ENCODE assay signal across 18 mouse cellular contexts in the genomic region with DNA sequence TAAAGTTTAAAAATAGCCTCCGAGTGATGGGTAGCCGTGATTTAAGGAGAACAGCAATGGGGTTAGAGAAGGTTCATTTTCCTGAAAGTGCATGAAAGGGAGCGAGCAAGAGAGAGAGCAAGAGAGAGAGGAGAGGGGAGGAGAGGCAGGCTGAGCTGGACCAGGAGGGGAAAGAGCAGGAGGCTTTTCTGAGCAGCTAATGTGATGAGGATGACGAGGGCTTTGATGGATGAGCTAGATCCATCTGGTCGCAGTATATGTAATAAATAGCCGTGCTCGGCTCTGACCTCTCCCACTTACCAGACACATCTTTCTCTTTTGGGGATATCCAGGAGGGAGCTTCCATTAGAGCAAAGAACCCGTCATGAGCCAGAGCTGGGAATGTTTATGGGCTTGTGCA.
DNase-seq lines count a peak whose midpoint lies in the region; ATAC-seq and TF ChIP-seq lines count a peak whose summit lies in the region.
"Had no signal": no experiment of that assay in that cellular context is flagged by ENCODE, and none has a peak within 500 bp of the region (broad histone marks: within the 10 kb centered on the region; RNA-seq: fewer than 3 reads in every experiment).

No protein-coding gene starts in this region.

- WGBS in midbrain, embryonic 10.5 days = 54% methylated on average over 8 of the region's 8 CpGs
- WGBS in midbrain, postnatal 0 days = 45% methylated on average over 8 of the region's 8 CpGs
- 74% methylated on average over 8 of the region's 8 CpGs for WGBS in embryonic facial prominence, embryonic 10.5 days
- WGBS in neural tube, embryonic 13.5 days = 10% methylated on average over 8 of the region's 8 CpGs

- TF ChIP-seq CTCF in midbrain, postnatal 0 days (IDR thresholded peaks at IDR 0.05) = no peak

- no peak overlapping the region for H3K4me2 ChIP-seq in midbrain, postnatal 0 days (ENCODE audit: low read depth, low read length, poor library complexity, severe bottlenecking)
- H3K4me2 ChIP-seq in neural tube, embryonic 13.5 days = no peak overlapping the region
- H3K4me2 ChIP-seq: heart, embryonic 11.5 days; limb, embryonic 15.5 days; liver, embryonic 15.5 days had no signal

- no peak for ATAC-seq in midbrain, postnatal 0 days (ENCODE audit: low FRiP score)
- ATAC-seq in neural tube, embryonic 13.5 days (ENCODE audit: low read depth) = peak; percentile 75
- no peak for ATAC-seq in CD4-positive, CD25-positive, alpha-beta regulatory T cell, adult 4 months
- ATAC-seq: forebrain, embryonic 14.5 days had no signal

- no peaks in the 10 kb centered on the region for H3K9me3 ChIP-seq in midbrain, embryonic 10.5 days (replicated peaks)
- no peaks in the 10 kb centered on the region for H3K9me3 ChIP-seq in midbrain, postnatal 0 days (ENCODE audit: low read length)
- no peaks in the 10 kb centered on the region for H3K9me3 ChIP-seq in embryonic facial prominence, embryonic 10.5 days
- no peaks in the 10 kb centered on the region for H3K9me3 ChIP-seq in neural tube, embryonic 13.5 days
- H3K9me3 ChIP-seq: limb, embryonic 15.5 days; liver, embryonic 15.5 days had no signal

- H3K9ac ChIP-seq in midbrain, postnatal 0 days (replicated peaks; ENCODE audit: low read length, poor library complexity, severe bottlenecking) = no peak overlapping the region
- H3K9ac ChIP-seq in neural tube, embryonic 13.5 days = no peak overlapping the region
- H3K9ac ChIP-seq: limb, embryonic 15.5 days; liver, embryonic 15.5 days had no signal

- DNase-seq in midbrain, embryonic 10.5 days (ENCODE audit: low spot score) = no peak
- no peak for DNase-seq in midbrain, postnatal 0 days (ENCODE audit: low spot score)
- no peak for DNase-seq in embryonic facial prominence, embryonic 10.5 days (ENCODE audit: low spot score)
- peak; percentile 66 for DNase-seq in mesoderm, embryonic 11.5 days (ENCODE audit: low read depth, low spot score)
- no peak for DNase-seq in adrenal gland, postnatal 10 days
- DNase-seq in kidney, postnatal 14 days = no peak
- DNase-seq: B cell, adult 2 months; cerebellum, adult 8-10 months; heart, postnatal 10 days; kidney, adult 18-20 months; thymus, postnatal 14 days had no signal

- peaks cover 24% of the 10 kb centered on the region for H3K27me3 ChIP-seq in midbrain, embryonic 10.5 days (ENCODE audit: low read depth, poor library complexity, severe bottlenecking)
- no peaks in the 10 kb centered on the region for H3K27me3 ChIP-seq in midbrain, postnatal 0 days (ENCODE audit: insufficient read depth, low read length)
- H3K27me3 ChIP-seq in embryonic facial prominence, embryonic 10.5 days (replicated peaks; ENCODE audit: low read depth, poor library complexity, severe bottlenecking) = no peaks in the 10 kb centered on the region
- H3K27me3 ChIP-seq in neural tube, embryonic 13.5 days = no peaks in the 10 kb centered on the region
- H3K27me3 ChIP-seq: limb, embryonic 15.5 days; liver, embryonic 15.5 days had no signal

- H3K4me1 ChIP-seq in midbrain, embryonic 10.5 days = peaks cover 19% of the 10 kb centered on the region
- H3K4me1 ChIP-seq in midbrain, postnatal 0 days (ENCODE audit: insufficient read depth, low read length) = no peaks in the 10 kb centered on the region
- no peaks in the 10 kb centered on the region for H3K4me1 ChIP-seq in embryonic facial prominence, embryonic 10.5 days
- peaks cover 15% of the 10 kb centered on the region for H3K4me1 ChIP-seq in neural tube, embryonic 13.5 days (replicated peaks)
- H3K4me1 ChIP-seq: limb, embryonic 15.5 days; liver, embryonic 15.5 days had no signal

- peak overlapping the region; percentile 69; the same call in 1 of the 2 replicates for H3K27ac ChIP-seq in midbrain, embryonic 10.5 days (replicated peaks)
- no peak overlapping the region for H3K27ac ChIP-seq in midbrain, postnatal 0 days (ENCODE audit: low read depth, low read length)
- peak overlapping the region; percentile 37; the same call in 1 of the 2 replicates for H3K27ac ChIP-seq in embryonic facial prominence, embryonic 10.5 days (replicated peaks)
- peak overlapping the region; percentile 61 for H3K27ac ChIP-seq in neural tube, embryonic 13.5 days (replicated peaks)
- H3K27ac ChIP-seq: kidney, postnatal 0 days; limb, embryonic 15.5 days; liver, embryonic 15.5 days had no signal

- 0 out of 2 replicates have a peak overlapping the region, but pooled peaks have one; percentile 16 for H3K4me3 ChIP-seq in midbrain, embryonic 10.5 days
- H3K4me3 ChIP-seq in midbrain, postnatal 0 days (ENCODE audit: low read depth, low read length) = no peak overlapping the region
- no peak overlapping the region for H3K4me3 ChIP-seq in embryonic facial prominence, embryonic 10.5 days
- no peak overlapping the region for H3K4me3 ChIP-seq in neural tube, embryonic 13.5 days
- H3K4me3 ChIP-seq: limb, embryonic 15.5 days; liver, embryonic 15.5 days had no signal

- H3K36me3 ChIP-seq in midbrain, embryonic 10.5 days = no peaks in the 10 kb centered on the region
- H3K36me3 ChIP-seq in midbrain, postnatal 0 days (ENCODE audit: insufficient read depth, low read length) = no peaks in the 10 kb centered on the region
- H3K36me3 ChIP-seq in embryonic facial prominence, embryonic 10.5 days (replicated peaks) = no peaks in the 10 kb centered on the region
- no peaks in the 10 kb centered on the region for H3K36me3 ChIP-seq in neural tube, embryonic 13.5 days
- H3K36me3 ChIP-seq: limb, embryonic 15.5 days; liver, embryonic 15.5 days had no signal
